Mouse (Mus musculus): Measurements from ENCODE around the gene Csta1. TPM values are rescaled to one million over a fixed set of nuclear protein-coding genes. Genes with fewer than 3 reads are reported as not detected.

Csta1 gene
- polyA plus RNA-seq, 1 experiment from 2014 or later: not detected

DNA sequence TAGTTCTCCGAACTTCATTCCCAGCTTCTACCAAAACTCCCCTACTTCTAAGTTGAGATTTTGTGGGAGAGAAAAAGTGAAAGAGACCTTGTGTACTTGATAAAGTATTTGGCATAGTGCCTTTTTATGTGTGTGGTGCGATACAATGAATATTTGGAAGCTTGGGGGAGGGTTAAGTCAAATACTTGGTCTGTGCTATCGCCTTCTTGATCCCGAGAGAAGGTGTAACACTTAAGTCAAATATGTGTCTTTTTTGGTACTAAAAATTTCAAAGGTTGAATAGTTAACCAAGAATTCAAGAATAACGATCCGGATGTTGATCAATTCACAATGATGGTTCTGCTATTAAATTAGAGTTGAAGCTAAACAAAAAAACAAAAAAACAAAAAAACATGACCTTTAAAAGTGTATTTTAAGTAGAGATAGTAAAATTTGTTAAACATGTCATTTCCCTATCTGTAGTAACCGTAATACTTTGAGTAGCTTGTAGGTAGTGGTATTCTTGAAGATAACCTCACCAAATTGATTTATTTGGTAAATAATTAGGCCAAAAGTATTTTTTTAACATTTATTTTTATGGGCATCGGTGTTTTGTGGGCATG is 58.5 kb downstream of the Csta1 start:
- WGBS: 31% methylated on average over 8 of the region's 8 CpGs
- ATAC-seq: no peak
- Histone ChIP-seq H3K27ac (ENCODE audit: low read depth, low read length) (no peak overlapping the region; the same call in 1 of the 2 replicates), H3K36me3 (ENCODE audit: control insufficient read depth, insufficient read depth, low read length) (no peaks in the 10 kb centered on the region), H3K27me3 (replicated peaks; ENCODE audit: control insufficient read depth, insufficient read depth, low read length) (no peaks in the 10 kb centered on the region), H3K4me3 (ENCODE audit: low read length) (peak overlapping the region; percentile 63), H3K4me2 (ENCODE audit: low read length) (peak overlapping the region; percentile 59), H3K9me3 (ENCODE audit: control insufficient read depth, low read length) (no peaks in the 10 kb centered on the region), H3K9ac (ENCODE audit: low read depth, low read length) (peak overlapping the region; percentile 87), H3K4me1 (ENCODE audit: control insufficient read depth, insufficient read depth, low read depth, low read length) (peaks cover 16% of the 10 kb centered on the region)

DNA sequence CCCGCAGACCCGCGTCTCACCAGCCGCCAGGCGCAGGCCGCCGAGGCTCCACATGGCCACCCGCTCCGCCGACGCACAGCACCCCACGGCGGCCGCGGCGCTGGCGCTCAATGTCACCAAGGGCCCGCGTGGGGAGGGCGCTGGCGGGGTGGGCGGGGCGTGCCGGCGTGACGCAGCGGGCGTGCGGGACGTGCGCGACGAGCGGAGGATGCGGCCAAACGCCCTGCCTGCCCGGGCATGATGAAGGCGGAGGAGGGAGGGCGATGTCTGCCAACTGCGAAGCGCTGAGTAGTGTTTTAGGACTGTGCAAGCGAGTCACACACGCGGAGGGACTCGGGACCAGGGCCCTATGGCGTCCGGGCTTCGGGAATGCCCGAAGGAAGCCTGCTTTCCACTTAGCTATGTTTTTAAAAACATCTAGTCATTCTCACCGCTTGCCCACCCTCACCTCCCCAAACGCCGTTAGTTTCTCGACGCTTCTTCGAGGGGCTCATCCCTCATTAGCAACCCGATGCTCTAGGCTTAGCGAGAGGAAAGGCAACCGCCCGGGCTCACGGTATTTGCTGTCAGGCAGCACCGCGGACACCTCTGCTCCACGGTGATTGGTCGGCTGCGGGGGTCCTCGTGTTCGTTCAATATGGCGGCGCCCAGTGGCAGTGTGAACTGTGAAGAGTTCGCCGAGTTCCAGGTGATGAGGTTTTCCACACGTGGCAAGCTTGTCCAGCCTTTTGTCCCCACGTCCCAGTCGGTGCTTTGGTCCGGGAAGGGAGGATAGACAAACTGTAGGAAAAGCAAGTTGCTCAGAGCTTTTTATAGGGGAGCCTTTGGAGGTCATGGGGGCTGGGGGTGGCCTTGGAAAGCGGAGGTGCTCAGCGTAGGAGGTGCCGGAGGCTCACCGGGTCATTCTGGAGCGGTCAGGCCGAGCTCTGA is 59.3 kb downstream of the Csta1 start, which contains the start of the genes Fam162a and Ccdc58:
Fam162a (minus strand) TSS at position 145 of the 930 bp plus-strand sequence.
Ccdc58 (plus strand) TSS at position 236 of the 930 bp plus-strand sequence.
- WGBS: under 1% methylated on average over 61 of the region's 81 CpGs
- peak within 1 kb of the TSS; percentile 99 for H3K27ac ChIP-seq (ENCODE audit: low read depth, low read length)

DNA sequence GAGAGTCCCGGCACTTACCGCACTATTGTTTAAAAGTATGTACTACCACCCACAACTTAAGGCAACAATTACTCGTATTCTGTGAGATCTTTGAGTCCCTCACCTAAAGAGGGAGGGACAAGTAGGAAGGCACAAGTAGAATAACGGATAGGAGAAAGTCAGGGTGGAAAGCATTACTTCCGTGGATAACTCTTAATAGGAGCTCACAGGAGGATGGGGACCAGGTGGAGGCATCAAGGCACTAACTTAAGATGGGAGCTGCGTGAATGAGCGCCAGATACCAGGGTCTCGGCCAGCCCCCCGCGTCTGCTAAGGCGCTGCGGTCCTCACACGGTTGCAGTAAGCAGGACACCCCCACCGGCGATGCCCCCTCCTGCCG is 60.0 kb downstream of the Csta1 start:
- no peaks in the 10 kb centered on the region for H3K27me3 ChIP-seq (replicated peaks; ENCODE audit: control insufficient read depth, insufficient read depth, low read length)
- peak overlapping the region; percentile 59 for H3K4me2 ChIP-seq (ENCODE audit: low read length)
- peak overlapping the region; percentile 99 for H3K27ac ChIP-seq (ENCODE audit: low read depth, low read length)
- H3K9me3 ChIP-seq (ENCODE audit: control insufficient read depth, low read length): no peaks in the 10 kb centered on the region
- H3K36me3 ChIP-seq (ENCODE audit: control insufficient read depth, insufficient read depth, low read length): no peaks in the 10 kb centered on the region
- peaks cover 16% of the 10 kb centered on the region for H3K4me1 ChIP-seq (ENCODE audit: control insufficient read depth, insufficient read depth, low read depth, low read length)
- ATAC-seq: peak; percentile 79; the same call in 1 of the 2 replicates
- peak overlapping the region; percentile 87 for H3K9ac ChIP-seq (ENCODE audit: low read depth, low read length)
- WGBS: 1% methylated on average over 16 of the region's 16 CpGs
- peak overlapping the region; percentile 63 for H3K4me3 ChIP-seq (ENCODE audit: low read length)

More for the DNA sequence above, 59.3 kb downstream of the Csta1 start, which contains the start of the genes Fam162a and Ccdc58:
- Histone ChIP-seq H3K36me3 (ENCODE audit: control insufficient read depth, insufficient read depth, low read length) (no peaks in the 10 kb centered on the region), H3K4me3 (ENCODE audit: low read length) (peak within 1 kb of the TSS; percentile 63), H3K4me2 (ENCODE audit: low read length) (peak within 1 kb of the TSS; percentile 59), H3K27me3 (replicated peaks; ENCODE audit: control insufficient read depth, insufficient read depth, low read length) (no peaks in the 10 kb centered on the region), H3K9ac (ENCODE audit: low read depth, low read length) (peak within 1 kb of the TSS; percentile 87), H3K4me1 (ENCODE audit: control insufficient read depth, insufficient read depth, low read depth, low read length) (peaks cover 16% of the 10 kb centered on the region), H3K9me3 (ENCODE audit: control insufficient read depth, low read length) (no peaks in the 10 kb centered on the region)
- peak; percentile 95 for ATAC-seq

Other genes with a start within 250 kb of the Csta1 start
- gene Parp9, start 192.8 kb downstream of the Csta1 start, polyA plus RNA-seq (2015; fragmentation: Nextera tagmentation; extraction: Ambion mirVana): 1.8 and 2.2 TPM in 2 replicates
- gene Dtx3l, start 192.1 kb downstream of the Csta1 start, polyA plus RNA-seq (2015; fragmentation: Nextera tagmentation; extraction: Ambion mirVana): 1.4 and 1.5 TPM in 2 replicates
- 64.3 and 80.6 TPM in 2 replicates for gene Kpna1, start 152.5 kb downstream of the Csta1 start, polyA plus RNA-seq (2015; fragmentation: Nextera tagmentation; extraction: Ambion mirVana)
- 10.2 and 11.9 TPM in 2 replicates for gene Wdr5b, start 90.1 kb downstream of the Csta1 start, polyA plus RNA-seq (2015; fragmentation: Nextera tagmentation; extraction: Ambion mirVana)
- 136 and 144 TPM in 2 replicates for gene Fam162a, start 59.6 kb downstream of the Csta1 start, polyA plus RNA-seq (2015; fragmentation: Nextera tagmentation; extraction: Ambion mirVana)
- 29.1 and 29.6 TPM in 2 replicates for gene Ccdc58, start 59.6 kb downstream of the Csta1 start, polyA plus RNA-seq (2015; fragmentation: Nextera tagmentation; extraction: Ambion mirVana)
- gene Stfa2l1, start 25.6 kb upstream of the Csta1 start, polyA plus RNA-seq (2015; fragmentation: Nextera tagmentation; extraction: Ambion mirVana): not detected in 2 replicates
- 0.98 TPM in 1 of 2 replicates, not detected in the other for gene Gm5483, start 53.0 kb upstream of the Csta1 start, polyA plus RNA-seq (2015; fragmentation: Nextera tagmentation; extraction: Ambion mirVana)
- not detected in 2 replicates for gene Gm5416, start 79.2 kb upstream of the Csta1 start, polyA plus RNA-seq (2015; fragmentation: Nextera tagmentation; extraction: Ambion mirVana)
- gene 2010005H15Rik, start 90.2 kb upstream of the Csta1 start, polyA plus RNA-seq (2015; fragmentation: Nextera tagmentation; extraction: Ambion mirVana): 0.56 TPM in 1 of 2 replicates, not detected in the other
- 1.2 and 1.3 TPM in 2 replicates for gene Stfa1, start 145.7 kb upstream of the Csta1 start, polyA plus RNA-seq (2015; fragmentation: Nextera tagmentation; extraction: Ambion mirVana)
- gene BC117090, start 203.1 kb upstream of the Csta1 start, polyA plus RNA-seq (2015; fragmentation: Nextera tagmentation; extraction: Ambion mirVana): not detected in 2 replicates
- 0.81 and 1.3 TPM in 2 replicates for gene BC100530, start 236.5 kb upstream of the Csta1 start, polyA plus RNA-seq (2015; fragmentation: Nextera tagmentation; extraction: Ambion mirVana)